Mouse (Mus musculus): Measurements from ENCODE around the gene Ddi2. TPM values are rescaled to one million over a fixed set of nuclear protein-coding genes. Genes with fewer than 3 reads are reported as not detected.

The Ddi2 gene
- polyA plus RNA-seq, 1 experiment from 2014 or later: 16.6 TPM

Other genes with a start within 250 kb of the Ddi2 start
- gene Spen, start 184.8 kb downstream of the Ddi2 start, polyA plus RNA-seq (2015; fragmentation: Nextera tagmentation; extraction: Ambion mirVana): 18.3 and 20.5 TPM in 2 replicates
- 24.0 and 24.7 TPM in 2 replicates for gene Fblim1, start 117.3 kb downstream of the Ddi2 start, polyA plus RNA-seq (2015; fragmentation: Nextera tagmentation; extraction: Ambion mirVana)
- 0.10 and 0.27 TPM in 2 replicates for gene Tmem82, start 104.8 kb downstream of the Ddi2 start, polyA plus RNA-seq (2015; fragmentation: Nextera tagmentation; extraction: Ambion mirVana)
- 0.17 and 0.19 TPM in 2 replicates for gene Slc25a34, start 99.6 kb downstream of the Ddi2 start, polyA plus RNA-seq (2015; fragmentation: Nextera tagmentation; extraction: Ambion mirVana)
- gene Plekhm2, start 58.5 kb downstream of the Ddi2 start, polyA plus RNA-seq (2015; fragmentation: Nextera tagmentation; extraction: Ambion mirVana): 7.5 and 8.3 TPM in 2 replicates
- 0.48 TPM in 1 of 2 replicates, not detected in the other for gene Rsc1a1, start 37.8 kb downstream of the Ddi2 start, polyA plus RNA-seq (2015; fragmentation: Nextera tagmentation; extraction: Ambion mirVana)
- not detected in 2 replicates for gene Agmat, start 23.3 kb upstream of the Ddi2 start, polyA plus RNA-seq (2015; fragmentation: Nextera tagmentation; extraction: Ambion mirVana)
- 5.7 and 6.9 TPM in 2 replicates for gene Dnajc16, start 67.5 kb upstream of the Ddi2 start, polyA plus RNA-seq (2015; fragmentation: Nextera tagmentation; extraction: Ambion mirVana)
- gene Casp9, start 70.2 kb upstream of the Ddi2 start, polyA plus RNA-seq (2015; fragmentation: Nextera tagmentation; extraction: Ambion mirVana): 19.1 and 23.2 TPM in 2 replicates
- not detected in 2 replicates for gene Cela2a, start 102.7 kb upstream of the Ddi2 start, polyA plus RNA-seq (2015; fragmentation: Nextera tagmentation; extraction: Ambion mirVana)
- not detected in 2 replicates for gene Ctrc, start 122.9 kb upstream of the Ddi2 start, polyA plus RNA-seq (2015; fragmentation: Nextera tagmentation; extraction: Ambion mirVana)
- gene Efhd2, start 151.5 kb upstream of the Ddi2 start, polyA plus RNA-seq (2015; fragmentation: Nextera tagmentation; extraction: Ambion mirVana): 72.6 and 89.7 TPM in 2 replicates

Measured in midbrain, embryonic 13.5 days (tissue).